Mouse (Mus musculus) kidney, adult 18-20 months (tissue): ENCODE data around the gene Kat7.
A peak's percentile ranks its signal among the peaks of the same experiment; 100 is the strongest.

Experiments
- DNase-seq: peaks from one replicate; pipeline ENCODE4 v3.0.0; 2021

The Kat7 gene

GRCm38 (mm10) chr11:95310007-95310647, at the start of gene Kat7:
TSS of gene Kat7 (minus strand) at chr11:95310246.
- peak; percentile 96 for DNase-seq

- no peak for DNase-seq
These were observed 48.2 kb upstream of the Kat7 start for GRCm38 (mm10) chr11:95358263-95358662.

DNA sequence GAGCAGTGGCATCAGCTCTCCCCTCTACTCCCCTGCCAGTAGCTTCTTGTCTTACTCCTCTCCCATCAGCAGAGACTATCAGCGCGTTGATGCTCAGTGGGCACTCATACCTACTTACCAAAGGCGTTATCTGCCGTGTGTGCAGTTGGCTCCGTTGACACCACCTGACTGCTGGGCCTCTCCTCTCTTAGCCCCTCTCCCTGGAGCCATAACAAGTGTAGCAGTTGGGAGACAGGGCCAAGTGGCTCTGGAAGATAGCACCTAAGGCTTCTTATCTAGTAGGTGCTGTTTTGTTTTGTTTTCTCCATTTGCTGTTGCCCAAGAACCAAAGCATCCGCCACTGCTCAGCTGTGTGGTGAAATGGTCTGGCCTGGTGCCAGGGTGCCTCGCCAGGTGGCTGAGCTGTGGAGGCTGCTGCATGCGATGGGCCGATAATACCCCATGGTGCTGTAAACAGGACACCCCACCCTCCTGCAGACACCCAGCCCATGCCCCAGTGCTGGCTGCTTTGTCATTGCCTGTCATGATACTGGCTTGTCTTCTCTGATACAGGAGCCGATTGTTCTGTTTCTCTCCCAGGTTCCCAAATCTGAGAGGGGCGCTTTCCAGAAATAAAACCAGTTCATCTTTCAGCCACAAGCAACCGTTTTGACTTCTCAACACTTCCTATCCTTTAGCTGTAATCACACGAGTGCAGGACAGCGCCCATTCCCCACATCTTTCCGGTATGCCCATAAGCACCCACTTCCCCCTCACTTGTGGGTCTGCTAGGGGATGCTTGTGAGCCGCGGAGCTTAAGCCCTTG, 46.6 kb upstream of the Kat7 start:
- peak; percentile 28 for DNase-seq

DNA sequence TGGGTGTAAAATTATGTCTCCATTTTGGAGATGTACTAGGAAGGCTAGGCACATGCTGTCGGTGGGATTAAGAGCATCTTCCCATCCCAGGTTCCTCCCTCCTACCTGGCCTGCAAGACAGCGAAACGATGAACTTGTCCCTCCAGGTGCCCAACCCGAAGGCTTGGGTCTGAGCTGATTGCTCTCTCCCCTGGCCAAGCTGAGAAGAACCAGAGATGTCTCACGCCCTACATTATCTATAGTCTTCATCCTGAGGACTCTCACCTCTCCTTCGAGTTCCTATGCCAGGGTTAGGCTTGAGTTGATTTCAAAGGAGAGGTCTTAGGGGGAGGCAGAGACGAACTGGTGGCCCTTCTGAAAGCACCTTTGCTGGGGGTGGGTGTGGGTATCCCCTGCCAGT, 46.0 kb upstream of the Kat7 start:
- DNase-seq: no peak

GRCm38 (mm10) chr11:95355661-95356011, 45.6 kb upstream of the Kat7 start:
- DNase-seq: no peak

- DNase-seq: no peak
These were observed 45.1 kb upstream of the Kat7 start for GRCm38 (mm10) chr11:95354945-95355660.

DNA sequence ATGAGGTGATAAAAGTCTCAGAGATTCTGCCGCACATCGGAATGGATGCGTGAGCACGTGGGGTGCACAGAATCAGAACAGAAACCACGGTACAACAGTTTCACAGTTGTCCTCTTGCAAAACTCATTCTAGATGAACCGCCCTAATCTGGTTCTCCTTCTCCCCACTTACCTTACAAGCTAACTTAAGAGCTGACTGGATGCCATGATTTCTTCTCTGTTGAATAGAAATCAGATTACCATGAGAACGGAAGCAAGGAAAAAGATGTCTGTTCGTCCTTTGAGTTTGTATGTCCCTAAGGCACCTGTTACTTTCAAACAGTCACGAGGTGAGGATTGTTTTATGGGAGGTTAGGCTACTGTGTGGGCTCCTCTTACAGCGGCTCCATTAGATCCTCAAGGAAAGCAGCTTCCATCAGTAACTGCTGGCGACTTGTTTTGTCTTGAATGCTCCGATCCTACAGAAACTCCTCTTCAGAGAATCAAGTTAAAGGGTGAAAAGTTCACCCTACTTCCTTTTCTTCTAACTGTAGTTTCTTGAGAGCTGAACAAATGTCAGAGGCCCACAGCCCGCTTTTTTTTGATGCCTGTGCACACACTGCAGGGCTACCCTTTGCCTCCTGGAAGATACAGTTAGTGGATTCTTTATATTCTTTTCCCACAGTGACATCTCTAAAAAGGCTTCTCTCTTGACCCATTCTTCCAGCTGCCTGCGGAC, 44.3 kb upstream of the Kat7 start:
- DNase-seq: no peak

GRCm38 (mm10) chr11:95353226-95353625, 43.2 kb upstream of the Kat7 start:
- no peak for DNase-seq

DNA sequence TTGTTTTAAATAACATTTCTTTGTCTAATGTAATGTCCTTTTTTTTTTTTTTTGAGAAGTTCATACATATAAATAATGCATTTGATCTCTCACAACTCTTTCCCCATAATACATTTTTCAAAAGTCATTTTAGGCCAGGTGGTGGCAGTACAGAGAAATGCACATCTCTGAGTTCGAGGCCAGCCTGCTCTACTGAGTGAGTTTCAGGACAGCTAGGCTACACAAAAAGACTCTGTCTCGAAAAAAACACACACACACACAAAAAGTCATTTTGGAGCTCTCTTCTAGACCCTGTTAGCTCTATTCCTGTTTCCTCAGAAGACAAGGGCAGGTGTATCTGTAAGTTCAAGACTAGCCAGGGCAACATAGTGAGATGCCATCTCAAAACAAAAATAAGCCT, 42.6 kb upstream of the Kat7 start:
- DNase-seq: no peak

- peak; percentile 47 for DNase-seq
These were observed 40.9 kb upstream of the Kat7 start for GRCm38 (mm10) chr11:95350960-95351359.

GRCm38 (mm10) chr11:95350289-95350688, 40.2 kb upstream of the Kat7 start:
- peak; percentile 68 for DNase-seq

GRCm38 (mm10) chr11:95344181-95344580, 34.1 kb upstream of the Kat7 start:
- DNase-seq: no peak

- no peak for DNase-seq
These were observed 33.1 kb upstream of the Kat7 start for GRCm38 (mm10) chr11:95343180-95343579.

- no peak for DNase-seq
These were observed 30.6 kb upstream of the Kat7 start for GRCm38 (mm10) chr11:95340664-95341063.

DNA sequence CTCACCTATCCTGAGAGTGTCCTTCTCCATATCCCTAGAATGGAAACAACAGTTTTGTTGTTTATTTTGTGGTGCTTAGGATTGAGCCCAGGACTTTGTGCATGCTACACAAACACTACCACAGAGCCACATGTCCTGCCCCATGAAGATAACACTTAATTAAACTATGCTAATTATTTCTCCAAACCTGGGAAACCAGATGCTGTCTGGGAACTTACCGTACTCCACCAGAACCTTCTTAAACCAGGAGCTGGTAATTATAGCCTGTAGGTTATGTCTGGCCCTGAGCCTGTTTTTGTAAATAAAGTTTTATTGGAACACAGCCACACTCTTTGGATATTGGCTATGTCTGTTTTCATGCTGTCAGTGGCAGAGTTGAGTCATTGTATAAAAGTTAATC, 30.2 kb upstream of the Kat7 start:
- no peak for DNase-seq

DNA sequence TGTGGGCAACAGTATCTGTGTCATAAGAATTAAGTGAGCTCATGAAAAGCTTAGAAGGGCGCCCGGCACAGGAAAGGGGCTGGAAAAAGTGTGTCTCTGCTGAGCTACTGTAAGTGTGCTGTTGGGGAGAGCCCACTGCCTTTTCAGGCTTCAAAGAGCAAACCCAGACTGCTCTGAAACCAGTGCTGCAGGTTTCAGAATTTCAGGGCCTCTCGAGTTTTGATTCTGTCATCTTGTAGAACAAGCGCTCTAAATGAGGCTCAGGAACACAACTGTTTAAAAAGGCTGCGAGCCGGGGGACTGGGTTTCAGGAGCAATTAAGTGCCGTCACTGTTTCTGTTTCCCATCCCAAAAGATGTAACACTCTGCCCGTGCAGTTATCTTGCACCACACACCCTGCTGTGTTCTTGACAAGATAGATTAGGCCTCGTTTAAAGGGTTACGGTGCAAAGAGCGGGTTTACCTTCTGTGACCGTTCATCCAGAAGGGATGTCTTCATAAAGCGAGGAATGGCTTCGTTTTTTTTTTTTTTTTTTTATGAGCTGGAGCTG, 29.5 kb upstream of the Kat7 start:
- no peak for DNase-seq

DNA sequence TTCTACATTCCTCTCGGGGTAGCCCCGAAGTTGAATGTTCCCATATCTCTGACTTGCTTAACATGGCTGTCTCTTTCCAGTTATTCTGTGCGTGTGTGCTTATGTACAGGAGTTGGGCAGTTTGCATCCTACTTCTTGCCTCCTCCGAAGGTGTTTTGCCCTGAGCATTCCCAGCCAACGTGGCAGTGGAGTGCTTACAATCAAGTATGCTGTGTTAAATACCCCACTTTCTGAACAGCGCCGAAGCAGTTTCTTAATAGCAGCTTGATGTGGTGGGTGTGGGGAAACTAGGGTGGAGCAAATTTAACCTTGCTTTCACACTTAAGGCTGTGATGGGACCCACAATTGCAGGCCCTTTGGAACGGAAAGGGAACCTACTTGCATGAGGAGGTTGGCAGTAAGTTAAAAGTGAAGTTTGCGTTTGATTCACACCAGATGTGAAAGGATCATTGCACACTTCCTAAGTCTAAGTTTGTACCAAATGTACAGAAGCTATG, 27.8 kb upstream of the Kat7 start:
- no peak for DNase-seq

DNA sequence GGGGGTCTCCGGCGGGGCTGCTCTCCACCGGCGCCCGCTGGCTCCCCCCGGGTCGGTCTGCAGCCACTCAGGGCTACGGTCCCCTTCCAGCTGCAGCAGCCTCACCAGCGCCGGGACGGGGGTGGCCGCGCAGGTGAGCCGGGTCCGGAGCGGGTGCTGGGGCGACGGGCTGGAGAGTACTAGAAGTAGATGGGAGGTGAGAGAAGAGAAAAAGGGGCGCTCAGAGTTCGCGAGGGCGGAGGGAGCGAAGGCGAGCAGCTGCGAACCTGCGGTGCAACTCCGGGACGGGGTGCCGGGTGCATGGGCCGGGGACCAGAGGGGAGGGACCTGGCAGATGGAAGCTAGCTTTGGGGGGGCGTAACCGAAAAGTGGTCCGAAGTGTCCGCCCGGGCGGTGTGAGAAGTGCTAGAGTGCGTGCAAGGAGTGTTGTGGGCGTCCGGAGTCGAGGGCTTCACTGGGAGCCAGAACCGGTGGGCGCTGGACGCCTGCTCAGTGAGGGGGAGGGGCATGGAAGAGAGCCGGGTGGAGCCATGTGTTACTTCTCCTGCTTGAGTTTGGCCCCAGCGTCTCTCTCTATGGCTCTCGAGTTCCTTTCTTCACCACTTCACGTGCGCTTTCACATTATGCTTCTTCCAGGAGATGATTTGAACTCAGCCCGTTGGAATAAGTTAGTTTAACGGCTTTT, 27.2 kb upstream of the Kat7 start:
- DNase-seq: peak; percentile 62

GRCm38 (mm10) chr11:95336568-95337128, 26.6 kb upstream of the Kat7 start, which contains the start of gene Fam117a:
TSS of gene Fam117a (plus strand) at chr11:95337018.
- DNase-seq: peak; percentile 85

DNA sequence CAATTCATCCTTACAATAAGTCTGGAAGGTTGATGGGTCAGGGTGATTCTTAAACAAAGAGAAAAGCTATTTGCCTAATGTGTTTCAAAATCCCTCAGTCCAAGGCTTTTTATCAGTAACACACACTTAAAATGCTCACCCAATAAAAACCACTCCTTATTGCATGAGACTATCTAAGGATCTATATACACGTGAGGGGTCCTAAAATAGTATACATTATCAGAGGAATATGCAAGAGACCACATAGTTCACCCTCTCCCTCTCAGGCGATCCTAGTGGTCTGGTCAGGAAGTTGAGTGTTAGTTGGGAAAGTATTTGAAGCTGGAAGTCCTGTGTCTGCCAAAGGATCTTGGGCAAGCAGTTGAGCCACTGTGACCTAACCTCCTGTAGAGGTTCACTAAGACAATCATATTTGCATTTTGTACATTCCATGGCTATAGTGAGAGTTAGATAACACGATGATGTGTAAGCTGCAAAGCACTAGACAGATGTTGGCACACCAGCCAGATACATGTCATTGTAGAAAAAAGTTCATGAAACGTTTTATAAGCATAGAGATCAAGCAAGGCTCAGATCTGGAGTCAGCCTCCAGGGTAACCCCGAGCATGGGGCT, 24.5 kb upstream of the Kat7 start:
- DNase-seq: no peak

DNA sequence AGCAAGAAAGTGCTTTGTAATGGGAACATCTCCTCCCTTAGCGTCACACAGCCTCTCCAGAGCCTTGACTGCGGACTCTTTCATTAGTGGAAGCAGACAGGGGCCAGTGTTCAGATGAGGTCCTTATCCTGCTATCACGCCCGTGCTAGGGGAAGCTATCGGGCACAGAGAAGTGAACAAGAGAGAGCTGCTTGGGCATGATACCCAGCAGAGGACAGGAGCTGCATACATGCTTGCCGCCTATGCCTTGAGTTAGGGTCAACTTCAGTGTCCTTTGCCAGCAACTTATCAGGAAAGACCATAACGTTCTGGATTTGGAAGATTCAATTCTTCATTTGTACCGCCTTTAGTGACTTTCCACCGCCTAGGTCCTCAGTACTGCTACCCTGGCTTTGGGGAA, 23.8 kb upstream of the Kat7 start:
- no peak for DNase-seq
